Mouse (Mus musculus): ENCODE measurements around the gene Trabd. TPM values are rescaled to one million over a fixed set of nuclear protein-coding genes. Genes with fewer than 3 reads are reported as not detected.

Trabd gene
- 43.9 and 47.4 TPM in 2 replicates for polyA plus RNA-seq (2014; fragmentation: Nextera tagmentation; extraction: Ambion mirVana)

DNA sequence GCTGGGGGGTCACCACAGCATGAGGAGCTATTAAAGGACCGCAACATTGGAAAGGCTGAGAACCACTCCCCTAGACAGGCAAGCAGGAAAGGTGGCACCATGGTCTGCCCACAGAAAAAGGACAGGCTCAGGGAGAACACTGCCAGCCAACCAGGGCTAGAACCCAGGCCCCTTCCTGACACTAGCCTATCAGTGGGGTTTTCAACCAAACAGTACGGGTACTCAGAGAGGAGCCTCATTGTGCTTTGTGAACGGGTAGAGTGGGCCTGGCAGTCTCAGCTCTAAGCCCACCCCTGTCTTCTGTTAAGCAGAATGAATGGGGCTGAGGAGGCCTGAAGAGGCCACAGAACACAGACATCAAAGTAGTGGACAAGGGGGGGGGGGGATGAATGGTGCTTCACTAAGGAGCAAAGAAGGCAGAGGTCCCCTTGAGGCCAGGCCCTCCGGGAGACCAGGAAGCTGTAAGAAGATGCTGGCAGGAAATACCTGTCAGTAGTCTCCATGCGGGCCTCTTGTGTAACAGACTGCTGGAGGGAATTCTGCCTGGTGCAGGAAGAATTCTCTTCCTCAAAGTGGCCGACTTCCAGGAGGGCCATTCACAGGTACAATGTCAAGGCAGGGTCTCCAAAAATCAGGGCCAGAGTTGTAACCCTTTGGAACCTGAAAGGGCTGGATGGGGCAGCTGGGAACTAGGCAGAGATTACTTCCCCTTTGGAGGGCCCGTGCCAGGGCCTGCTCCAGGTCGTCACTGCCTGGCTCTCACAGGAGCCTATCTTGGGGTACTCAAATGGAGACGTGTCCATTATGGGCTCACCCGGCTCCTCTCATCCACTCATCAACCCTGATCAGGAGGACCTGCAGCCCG is at the start of gene Trabd:
Gene Trabd (plus strand): TSS at position 512 of the 865 bp plus-strand sequence.
- peaks cover 29% of the 10 kb centered on the region for H3K4me1 ChIP-seq (ENCODE audit: control insufficient read depth, insufficient read depth, low read length)
- peak within 1 kb of the TSS; percentile 76 for H3K27ac ChIP-seq (ENCODE audit: low read length)
- H3K9ac ChIP-seq (replicated peaks; ENCODE audit: low read depth, low read length): peak within 1 kb of the TSS; percentile 89
- no peaks in the 10 kb centered on the region for H3K9me3 ChIP-seq (ENCODE audit: control insufficient read depth, low read depth, low read length)
- peak; percentile 4; the same call in 1 of the 2 replicates for ATAC-seq (ENCODE audit: insufficient number of reproducible peaks, insufficient read depth, low FRiP score, low read depth)
- H3K36me3 ChIP-seq (ENCODE audit: control insufficient read depth, insufficient read depth, low read length): no peaks in the 10 kb centered on the region
- H3K4me2 ChIP-seq (replicated peaks; ENCODE audit: low read depth, low read length): peak within 1 kb of the TSS; percentile 79
- no peaks in the 10 kb centered on the region for H3K27me3 ChIP-seq (ENCODE audit: control insufficient read depth, insufficient read depth, low read length)
- peak within 1 kb of the TSS; percentile 83 for H3K4me3 ChIP-seq (ENCODE audit: low read depth, low read length)
- 22% methylated on average over 11 of the region's 11 CpGs for WGBS

DNA sequence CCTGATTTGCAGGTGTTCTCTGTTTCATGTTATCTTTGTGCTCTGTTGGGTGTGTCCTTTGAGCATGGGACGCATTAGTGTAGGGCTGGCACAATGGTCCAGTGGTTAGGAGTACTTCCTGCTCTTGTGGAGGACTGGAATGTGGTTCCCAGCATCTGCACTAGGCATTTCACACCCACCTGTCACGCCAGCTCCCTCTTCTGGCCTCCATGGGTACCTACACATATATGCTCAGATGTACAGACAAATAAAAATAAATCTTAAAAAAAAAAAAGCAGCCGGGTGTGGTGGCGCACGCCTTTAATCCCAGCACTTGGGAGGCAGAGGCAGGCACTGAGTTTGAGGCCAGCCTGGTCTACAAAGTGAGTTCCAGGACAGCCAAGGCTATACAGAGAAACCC is 30.5 kb upstream of the Trabd start:
- Histone ChIP-seq H3K4me1 (ENCODE audit: control insufficient read depth, insufficient read depth, low read length) (no peaks in the 10 kb centered on the region), H3K4me2 (replicated peaks; ENCODE audit: low read depth, low read length) (no peak overlapping the region), H3K27me3 (ENCODE audit: control insufficient read depth, insufficient read depth, low read length) (no peaks in the 10 kb centered on the region), H3K9ac (replicated peaks; ENCODE audit: low read depth, low read length) (no peak overlapping the region), H3K4me3 (ENCODE audit: low read depth, low read length) (no peak overlapping the region), H3K36me3 (ENCODE audit: control insufficient read depth, insufficient read depth, low read length) (no peaks in the 10 kb centered on the region), H3K27ac (ENCODE audit: low read length) (no peak overlapping the region), H3K9me3 (ENCODE audit: control insufficient read depth, low read depth, low read length) (no peaks in the 10 kb centered on the region)
- 68% methylated on average over 5 of the region's 5 CpGs for WGBS
- ATAC-seq (ENCODE audit: insufficient number of reproducible peaks, insufficient read depth, low FRiP score, low read depth): no peak

DNA sequence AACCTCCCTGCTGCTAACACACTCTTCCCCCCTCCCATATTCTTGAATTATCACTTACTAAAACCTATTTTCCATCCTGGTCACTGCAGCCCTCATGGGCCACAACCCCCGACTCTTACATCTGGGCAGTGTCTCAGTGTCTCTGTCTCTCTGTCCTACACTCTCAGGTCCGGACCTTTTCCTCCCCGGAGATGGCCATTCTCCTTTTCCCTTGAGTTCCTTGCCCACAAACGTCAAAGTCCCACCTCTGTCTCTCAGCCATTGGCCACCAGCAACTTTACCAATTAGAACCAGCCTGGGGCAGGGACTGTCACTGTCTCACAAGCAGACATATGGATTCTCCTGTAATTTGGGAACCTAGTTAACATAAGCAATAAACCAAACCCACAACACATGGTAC is 28.6 kb upstream of the Trabd start:
- ATAC-seq (ENCODE audit: insufficient number of reproducible peaks, insufficient read depth, low FRiP score, low read depth): no peak
- Histone ChIP-seq H3K9me3 (ENCODE audit: control insufficient read depth, low read depth, low read length) (no peaks in the 10 kb centered on the region), H3K4me1 (ENCODE audit: control insufficient read depth, insufficient read depth, low read length) (no peaks in the 10 kb centered on the region), H3K27ac (ENCODE audit: low read length) (no peak overlapping the region), H3K36me3 (ENCODE audit: control insufficient read depth, insufficient read depth, low read length) (no peaks in the 10 kb centered on the region), H3K27me3 (ENCODE audit: control insufficient read depth, insufficient read depth, low read length) (no peaks in the 10 kb centered on the region), H3K9ac (replicated peaks; ENCODE audit: low read depth, low read length) (no peak overlapping the region), H3K4me2 (replicated peaks; ENCODE audit: low read depth, low read length) (no peak overlapping the region), H3K4me3 (ENCODE audit: low read depth, low read length) (no peak overlapping the region)
- 72% methylated on average over 4 of the region's 4 CpGs for WGBS

DNA sequence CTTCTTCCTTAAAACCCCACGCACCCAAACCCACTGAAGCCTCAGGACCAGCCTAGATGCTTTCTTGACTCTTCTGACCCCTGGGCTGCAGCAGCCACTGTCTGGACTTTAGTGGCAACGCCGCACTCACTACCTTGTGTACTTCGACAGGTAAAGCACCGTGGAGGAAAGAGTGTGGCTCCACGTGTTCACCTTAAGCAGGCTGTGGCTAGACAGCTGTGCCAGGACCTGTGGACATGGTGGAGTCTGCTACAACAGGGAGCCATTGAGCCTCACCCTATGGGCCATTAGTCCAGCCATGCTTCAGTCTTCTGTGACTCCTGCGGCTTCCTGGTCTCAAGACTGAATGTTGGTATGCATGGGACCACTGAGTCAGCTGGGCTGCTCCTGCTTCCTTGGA is 20.3 kb upstream of the Trabd start:
- Histone ChIP-seq H3K4me2 (replicated peaks; ENCODE audit: low read depth, low read length) (no peak overlapping the region), H3K27ac (ENCODE audit: low read length) (no peak overlapping the region), H3K27me3 (ENCODE audit: control insufficient read depth, insufficient read depth, low read length) (0 out of 2 replicates have a peak, but pooled peaks cover 9% of the 10 kb centered on the region), H3K9me3 (ENCODE audit: control insufficient read depth, low read depth, low read length) (no peaks in the 10 kb centered on the region), H3K36me3 (ENCODE audit: control insufficient read depth, insufficient read depth, low read length) (no peaks in the 10 kb centered on the region), H3K4me1 (ENCODE audit: control insufficient read depth, insufficient read depth, low read length) (no peaks in the 10 kb centered on the region), H3K4me3 (ENCODE audit: low read depth, low read length) (no peak overlapping the region), H3K9ac (replicated peaks; ENCODE audit: low read depth, low read length) (no peak overlapping the region)
- 83% methylated on average over 7 of the region's 7 CpGs for WGBS
- no peak for ATAC-seq (ENCODE audit: insufficient number of reproducible peaks, insufficient read depth, low FRiP score, low read depth)

DNA sequence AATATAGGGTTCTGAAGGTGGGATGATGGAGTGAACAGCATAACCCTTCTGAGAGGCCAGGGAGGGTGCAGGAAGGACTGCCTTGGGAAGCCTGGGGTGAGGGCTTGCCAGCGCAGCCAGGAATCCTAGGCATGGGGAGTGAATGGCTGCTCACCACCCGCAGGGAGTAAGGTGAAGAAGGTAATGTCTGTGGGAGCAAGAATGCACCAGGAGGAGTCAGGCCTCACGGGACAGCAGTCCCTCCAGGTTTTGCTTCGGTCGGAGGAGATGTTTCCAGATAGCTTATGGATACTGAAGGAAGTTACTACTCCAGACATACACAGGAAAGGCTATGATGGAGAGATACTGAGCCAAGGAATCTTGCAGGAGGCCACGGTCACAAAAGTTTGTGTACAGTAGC is 16.2 kb upstream of the Trabd start:
- Histone ChIP-seq H3K9ac (replicated peaks; ENCODE audit: low read depth, low read length) (no peak overlapping the region), H3K4me3 (ENCODE audit: low read depth, low read length) (peak overlapping the region; percentile 52; the same call in 1 of the 2 replicates), H3K4me1 (ENCODE audit: control insufficient read depth, insufficient read depth, low read length) (peaks cover 5% of the 10 kb centered on the region; the same call in 1 of the 2 replicates), H3K27me3 (ENCODE audit: control insufficient read depth, insufficient read depth, low read length) (peaks cover 18% of the 10 kb centered on the region; the same call in 1 of the 2 replicates), H3K27ac (ENCODE audit: low read length) (no peak overlapping the region), H3K9me3 (ENCODE audit: control insufficient read depth, low read depth, low read length) (no peaks in the 10 kb centered on the region), H3K4me2 (replicated peaks; ENCODE audit: low read depth, low read length) (no peak overlapping the region; the same call in 1 of the 2 replicates), H3K36me3 (ENCODE audit: control insufficient read depth, insufficient read depth, low read length) (no peaks in the 10 kb centered on the region)
- ATAC-seq (ENCODE audit: insufficient number of reproducible peaks, insufficient read depth, low FRiP score, low read depth): no peak
- 21% methylated on average over 6 of the region's 6 CpGs for WGBS

DNA sequence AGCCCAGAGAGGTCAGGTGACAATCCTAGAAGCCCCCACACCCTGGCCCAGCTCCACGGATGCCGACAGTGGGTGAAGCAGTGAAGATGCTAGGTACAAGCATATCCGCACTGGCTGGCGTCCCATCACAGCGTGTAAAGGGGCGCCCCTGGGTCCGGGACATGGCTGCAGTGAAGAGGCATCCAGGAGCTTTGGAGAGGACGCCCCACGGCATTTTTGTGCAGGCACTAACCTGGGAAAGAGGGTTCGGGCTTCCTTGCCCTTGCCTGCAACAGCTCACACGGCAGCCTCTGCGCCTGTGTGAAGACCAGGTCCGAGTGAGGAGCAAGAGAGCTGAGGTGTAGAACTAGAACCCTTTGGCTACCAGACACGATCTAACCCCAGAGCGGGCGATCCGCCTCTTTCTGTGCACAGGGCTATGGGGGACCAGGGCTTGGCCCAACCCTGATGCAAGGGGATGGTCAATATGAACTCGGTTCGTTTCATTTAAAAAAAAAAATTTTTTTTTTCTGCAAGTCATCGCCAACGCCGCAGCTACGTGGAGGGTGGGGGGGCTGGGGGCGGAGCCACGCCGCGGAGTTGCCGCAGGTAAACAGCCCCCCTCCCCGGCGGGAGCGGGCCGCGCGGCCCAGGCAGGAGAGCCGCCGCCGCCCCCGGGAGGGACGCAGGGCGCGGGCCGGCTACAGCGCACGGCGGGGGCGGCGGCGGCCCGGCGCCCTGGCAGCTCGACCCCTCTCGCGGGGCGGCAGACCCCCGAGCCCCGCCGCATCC is 15.6 kb upstream of the Trabd start, which contains the start of gene Panx2:
Gene Panx2 (plus strand): TSS at position 574 of the 771 bp plus-strand sequence.
- no peak for ATAC-seq (ENCODE audit: insufficient number of reproducible peaks, insufficient read depth, low FRiP score, low read depth)
- Histone ChIP-seq H3K27me3 (ENCODE audit: control insufficient read depth, insufficient read depth, low read length) (peaks cover 18% of the 10 kb centered on the region; the same call in 1 of the 2 replicates), H3K4me3 (ENCODE audit: low read depth, low read length) (peak within 1 kb of the TSS; percentile 52)

DNA sequence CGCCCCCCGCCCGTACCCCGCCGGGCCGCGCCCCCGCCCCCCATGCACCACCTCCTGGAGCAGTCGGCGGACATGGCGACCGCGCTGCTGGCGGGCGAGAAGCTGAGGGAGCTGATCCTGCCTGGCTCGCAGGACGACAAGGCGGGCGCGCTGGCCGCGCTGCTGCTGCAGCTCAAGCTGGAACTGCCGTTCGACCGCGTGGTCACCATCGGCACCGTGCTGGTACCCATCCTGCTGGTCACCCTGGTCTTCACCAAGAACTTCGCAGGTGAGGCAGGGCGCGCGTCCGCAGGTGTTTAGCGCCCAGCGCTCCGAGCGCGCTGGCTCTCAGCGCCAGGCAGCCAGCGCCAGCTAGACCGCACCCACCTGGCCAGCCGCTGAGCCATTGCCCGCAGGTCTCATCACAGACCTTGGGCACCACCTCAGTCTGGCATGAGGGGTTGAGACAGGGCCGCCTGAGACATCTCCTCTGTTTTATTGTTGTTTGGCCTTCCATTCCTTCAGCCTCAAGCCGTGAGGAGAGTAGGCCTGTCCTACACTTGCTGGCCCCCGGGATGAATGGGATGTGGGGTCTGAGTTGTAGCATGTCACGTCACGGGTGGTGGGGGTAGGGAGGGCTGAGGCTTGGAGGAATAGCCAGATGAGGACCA is 14.8 kb upstream of the Trabd start:
- Histone ChIP-seq H3K9me3 (ENCODE audit: control insufficient read depth, low read depth, low read length) (no peaks in the 10 kb centered on the region), H3K4me2 (replicated peaks; ENCODE audit: low read depth, low read length) (peak overlapping the region; percentile 99), H3K27me3 (ENCODE audit: control insufficient read depth, insufficient read depth, low read length) (peaks cover 18% of the 10 kb centered on the region; the same call in 1 of the 2 replicates), H3K9ac (replicated peaks; ENCODE audit: low read depth, low read length) (peak overlapping the region; percentile 48), H3K4me1 (ENCODE audit: control insufficient read depth, insufficient read depth, low read length) (peaks cover 5% of the 10 kb centered on the region; the same call in 1 of the 2 replicates), H3K4me3 (ENCODE audit: low read depth, low read length) (peak overlapping the region; percentile 52), H3K36me3 (ENCODE audit: control insufficient read depth, insufficient read depth, low read length) (no peaks in the 10 kb centered on the region), H3K27ac (ENCODE audit: low read length) (no peak overlapping the region)
- WGBS: 2% methylated on average over 35 of the region's 48 CpGs
- peak; percentile 34; the same call in 1 of the 2 replicates for ATAC-seq (ENCODE audit: insufficient number of reproducible peaks, insufficient read depth, low FRiP score, low read depth)

More for the DNA sequence above, 15.6 kb upstream of the Trabd start, which contains the start of gene Panx2:
- Histone ChIP-seq H3K27ac (ENCODE audit: low read length) (no peak within 1 kb of the TSS), H3K36me3 (ENCODE audit: control insufficient read depth, insufficient read depth, low read length) (no peaks in the 10 kb centered on the region), H3K4me2 (replicated peaks; ENCODE audit: low read depth, low read length) (peak within 1 kb of the TSS; percentile 99), H3K9me3 (ENCODE audit: control insufficient read depth, low read depth, low read length) (no peaks in the 10 kb centered on the region), H3K9ac (replicated peaks; ENCODE audit: low read depth, low read length) (peak within 1 kb of the TSS; percentile 48), H3K4me1 (ENCODE audit: control insufficient read depth, insufficient read depth, low read length) (peaks cover 5% of the 10 kb centered on the region; the same call in 1 of the 2 replicates)
- WGBS: 1% methylated on average over 44 of the region's 57 CpGs

All from stomach, embryonic 14.5 days (tissue).